Mouse (Mus musculus) embryonic facial prominence, embryonic 12.5 days (tissue): ENCODE measurements around the gene Klk6. TPM values are rescaled to one million over a fixed set of nuclear protein-coding genes. Genes with fewer than 3 reads are reported as not detected.

Source experiments
- ATAC-seq: fragments of 200-750 bp; cut with Nextera tagmentation; 2 replicates; pipeline ENCODE4 v1.8.0; 2017; ENCODE audit not compliant: insufficient number of reproducible peaks, insufficient read depth, low FRiP score, low TSS enrichment
- H3K27ac ChIP-seq: fragments of 300-500 bp; sonication (generic); 2 replicates; pipeline ENCODE4 v1.5.1; 2016; ENCODE audit warnings: mild to moderate bottlenecking
- H3K27me3 ChIP-seq: fragments of 300-500 bp; sonication (generic); 2 replicates; pipeline ENCODE4 v1.6.1; 2016; ENCODE audit warnings: mild to moderate bottlenecking, moderate library complexity
- H3K36me3 ChIP-seq: fragments of 300-500 bp; sonication (generic); 2 replicates; pipeline ENCODE4 v1.6.1; 2016; ENCODE audit warnings: mild to moderate bottlenecking
- H3K4me1 ChIP-seq: fragments of 300-500 bp; sonication (generic); 2 replicates; pipeline ENCODE4 v1.6.1; 2016
- H3K4me2 ChIP-seq: fragments of 300-500 bp; sonication (generic); replicated peaks from 2 replicates; pipeline ENCODE4 v1.6.1; 2016; ENCODE audit warnings: mild to moderate bottlenecking, moderate library complexity
- H3K4me3 ChIP-seq: fragments of 300-500 bp; sonication (generic); 2 replicates; pipeline ENCODE4 v1.5.1; 2016; ENCODE audit warnings: mild to moderate bottlenecking
- H3K9ac ChIP-seq: fragments of 300-500 bp; sonication (generic); 2 replicates; pipeline ENCODE4 v1.6.1; 2016; ENCODE audit warnings: mild to moderate bottlenecking, moderate library complexity
- H3K9me3 ChIP-seq: fragments of 300-500 bp; sonication (generic); 2 replicates; pipeline ENCODE4 v1.6.1; 2016; ENCODE audit warnings: mild to moderate bottlenecking, moderate library complexity
- WGBS: fragments of 180-500 bp; shearing (Covaris S2); methylation state at CpG from one replicate; pipeline ENCODE4 v1.1.7; 2016; 5-methylcytosine and 5-hydroxymethylcytosine counted together
- polyA plus RNA-seq: library from polyadenylated mRNA; unstranded; fragments of >200 nt; fragmentation: Nextera tagmentation; extraction: Ambion mirVana; gene quantifications from 2 replicates; pipeline ENCODE4 v1.2.1, GENCODE M21; 2016

Klk6 gene
- polyA plus RNA-seq, 1 experiment from 2014 or later, result 0.24 TPM

- 79% methylated on average over 6 of the region's 6 CpGs for WGBS
- Histone ChIP-seq H3K27me3 (no peaks in the 10 kb centered on the region; the same call in 1 of the 2 replicates), H3K4me3 (no peak overlapping the region), H3K4me2 (no peak overlapping the region), H3K36me3 (no peaks in the 10 kb centered on the region), H3K27ac (no peak overlapping the region), H3K9me3 (0 out of 2 replicates have a peak, but pooled peaks cover 2% of the 10 kb centered on the region), H3K9ac (no peak overlapping the region), H3K4me1 (no peaks in the 10 kb centered on the region)
- no peak for ATAC-seq
Measured at GRCm38 (mm10) chr7:43874868-43875375, 50.6 kb downstream of the Klk6 start.

- Histone ChIP-seq H3K36me3 (no peaks in the 10 kb centered on the region), H3K9ac (no peak overlapping the region), H3K4me3 (no peak overlapping the region), H3K27ac (no peak overlapping the region), H3K27me3 (peaks cover 4% of the 10 kb centered on the region; the same call in 1 of the 2 replicates), H3K4me2 (no peak overlapping the region), H3K9me3 (0 out of 2 replicates have a peak, but pooled peaks cover 2% of the 10 kb centered on the region), H3K4me1 (peaks cover 6% of the 10 kb centered on the region; the same call in 1 of the 2 replicates)
- ATAC-seq, result no peak
- 60% methylated on average over 4 of the region's 4 CpGs for WGBS
Measured at GRCm38 (mm10) chr7:43876444-43876843, 52.1 kb downstream of the Klk6 start.

- Histone ChIP-seq H3K9me3 (0 out of 2 replicates have a peak, but pooled peaks cover 2% of the 10 kb centered on the region), H3K4me2 (no peak overlapping the region), H3K27ac (no peak overlapping the region), H3K4me1 (peaks cover 6% of the 10 kb centered on the region; the same call in 1 of the 2 replicates), H3K4me3 (no peak overlapping the region), H3K9ac (no peak overlapping the region), H3K27me3 (peaks cover 5% of the 10 kb centered on the region; the same call in 1 of the 2 replicates), H3K36me3 (no peaks in the 10 kb centered on the region)
- 46% methylated on average over 1 of the region's 1 CpGs for WGBS
- ATAC-seq, result no peak
Measured at GRCm38 (mm10) chr7:43878281-43878680, 54.0 kb downstream of the Klk6 start.

GRCm38 (mm10) chr7:43880912-43881311, 56.6 kb downstream of the Klk6 start, which contains the start of gene Klk4:
Gene Klk4, plus strand, starts transcription at chr7:43881160.
- Histone ChIP-seq H3K27me3 (peaks cover 5% of the 10 kb centered on the region; the same call in 1 of the 2 replicates), H3K9me3 (0 out of 2 replicates have a peak, but pooled peaks cover 2% of the 10 kb centered on the region), H3K4me1 (peaks cover 6% of the 10 kb centered on the region; the same call in 1 of the 2 replicates), H3K4me2 (no peak within 1 kb of the TSS), H3K36me3 (no peaks in the 10 kb centered on the region), H3K9ac (no peak within 1 kb of the TSS), H3K27ac (no peak within 1 kb of the TSS), H3K4me3 (no peak within 1 kb of the TSS)
- 4% methylated on average over 3 of the region's 3 CpGs for WGBS
- no peak for ATAC-seq

Other genes with a start within 250 kb of the Klk6 start
- gene Zfp719, start 244.9 kb upstream of the Klk6 start, polyA plus RNA-seq, result 15.1 and 16.5 TPM in 2 replicates
- gene Zfp819, start 217.3 kb upstream of the Klk6 start, polyA plus RNA-seq, result 0.31 and 0.56 TPM in 2 replicates
- not detected in 2 replicates for gene Ceacam18, start 189.8 kb upstream of the Klk6 start, polyA plus RNA-seq
- 0.31 and 0.39 TPM in 2 replicates for gene Siglece, start 164.3 kb upstream of the Klk6 start, polyA plus RNA-seq
- gene Ctu1, start 152.5 kb upstream of the Klk6 start, polyA plus RNA-seq, result 16.6 and 18.1 TPM in 2 replicates
- gene Klk14, start 134.1 kb upstream of the Klk6 start, polyA plus RNA-seq, result not detected in 2 replicates
- gene Klk13, start 111.9 kb upstream of the Klk6 start, polyA plus RNA-seq, result 0.36 and 0.73 TPM in 2 replicates
- gene Klk12, start 55.6 kb upstream of the Klk6 start, polyA plus RNA-seq, result not detected in 2 replicates
- 0.13 and 0.27 TPM in 2 replicates for gene Klk11, start 49.9 kb upstream of the Klk6 start, polyA plus RNA-seq
- 0.46 and 0.87 TPM in 2 replicates for gene Klk10, start 43.5 kb upstream of the Klk6 start, polyA plus RNA-seq
- gene Klk9, start 32.6 kb upstream of the Klk6 start, polyA plus RNA-seq, result 0.14 TPM in 1 of 2 replicates, not detected in the other
- 14.5 and 17.2 TPM in 2 replicates for gene Klk8, start 26.9 kb upstream of the Klk6 start, polyA plus RNA-seq
- gene Klk7, start 13.2 kb upstream of the Klk6 start, polyA plus RNA-seq, result not detected in 2 replicates
- 0.18 TPM in 1 of 2 replicates, not detected in the other for gene Klk5, start 17.5 kb downstream of the Klk6 start, polyA plus RNA-seq
- 0.38 TPM in 1 of 2 replicates, not detected in the other for gene Klk4, start 56.7 kb downstream of the Klk6 start, polyA plus RNA-seq
- gene Klk15, start 109.2 kb downstream of the Klk6 start, polyA plus RNA-seq, result not detected in 2 replicates
- not detected in 2 replicates for gene Klk1b8, start 126.2 kb downstream of the Klk6 start, polyA plus RNA-seq
- gene Klk1b1, start 142.3 kb downstream of the Klk6 start, polyA plus RNA-seq, result not detected in 2 replicates
- gene Klk1b9, start 151.6 kb downstream of the Klk6 start, polyA plus RNA-seq, result not detected in 2 replicates
- not detected in 2 replicates for gene Klk1b11, start 171.4 kb downstream of the Klk6 start, polyA plus RNA-seq
- not detected in 2 replicates for gene Klk1b26, start 187.7 kb downstream of the Klk6 start, polyA plus RNA-seq
- gene Klk1b27, start 227.8 kb downstream of the Klk6 start, polyA plus RNA-seq, result not detected in 2 replicates